Mouse (Mus musculus) limb, embryonic 11.5 days (tissue): ENCODE data around the gene Gm8439. TPM values are rescaled to one million over a fixed set of nuclear protein-coding genes. Genes with fewer than 3 reads are reported as not detected.

Source experiments
- ATAC-seq: fragments of 200-750 bp; cut with Nextera tagmentation; 2 replicates; pipeline ENCODE4 v1.8.0; 2017; ENCODE audit warnings: low read depth; ENCODE audit not compliant: insufficient number of reproducible peaks, low FRiP score, low TSS enrichment
- DNase-seq: peaks from one replicate; pipeline ENCODE4 v3.0.0-alpha.2; 2015; ENCODE audit warnings: low spot score
- H3K27ac ChIP-seq: fragments of 300-500 bp; sonication (generic); replicated peaks from 2 replicates; pipeline ENCODE4 v1.5.1; 2014; ENCODE audit warnings: low read depth, mild to moderate bottlenecking, low read length
- H3K27me3 ChIP-seq: fragments of 300-500 bp; sonication (generic); 2 replicates; pipeline ENCODE4 v1.6.1; 2014; ENCODE audit warnings: mild to moderate bottlenecking, low read length, mixed read lengths; ENCODE audit not compliant: control insufficient read depth, insufficient read depth
- H3K36me3 ChIP-seq: fragments of 300-500 bp; sonication (generic); 2 replicates; pipeline ENCODE4 v1.6.1; 2014; ENCODE audit warnings: mild to moderate bottlenecking, low read length, moderate library complexity, mixed read lengths; ENCODE audit not compliant: control insufficient read depth, insufficient read depth
- H3K4me1 ChIP-seq: fragments of 300-500 bp; sonication (generic); 2 replicates; pipeline ENCODE4 v1.6.1; 2014; ENCODE audit warnings: low read length, mixed read lengths; ENCODE audit not compliant: control insufficient read depth, insufficient read depth
- H3K4me2 ChIP-seq: fragments of 300-500 bp; sonication (generic); 2 replicates; pipeline ENCODE4 v1.6.1; 2014; ENCODE audit warnings: low read depth, mild to moderate bottlenecking, moderate library complexity; ENCODE audit not compliant: severe bottlenecking
- H3K4me3 ChIP-seq: fragments of 300-500 bp; sonication (generic); 2 replicates; pipeline ENCODE4 v1.5.1; 2014; ENCODE audit warnings: low read depth, low read length
- H3K9ac ChIP-seq: fragments of 300-500 bp; sonication (generic); 2 replicates; pipeline ENCODE4 v1.6.1; 2014; ENCODE audit warnings: mild to moderate bottlenecking, low read length
- H3K9me3 ChIP-seq: fragments of 300-500 bp; sonication (generic); 2 replicates; pipeline ENCODE4 v1.6.1; 2016; ENCODE audit warnings: low read length; ENCODE audit not compliant: control insufficient read depth
- WGBS: fragments of 180-500 bp; shearing (Covaris S2); extraction: QIAGEN DNeasy Blood & Tissue Kit; methylation state at CpG from one replicate; pipeline ENCODE4 v1.1.7; 2014; 5-methylcytosine and 5-hydroxymethylcytosine counted together
- polyA plus RNA-seq: library from polyadenylated mRNA; unstranded; fragments of >200 nt; fragmentation: Nextera tagmentation; extraction: Ambion mirVana; gene quantifications from 2 replicates; pipeline ENCODE4 v1.2.1, GENCODE M21; 2014

The Gm8439 gene
- polyA plus RNA-seq, 1 experiment from 2014 or later, result not detected

GRCm38 (mm10) chr4:120598922-120599321 lies 10.4 kb downstream of the Gm8439 start:
- Histone ChIP-seq H3K9ac (no peak overlapping the region), H3K4me3 (no peak overlapping the region), H3K27ac (no peak overlapping the region), H3K9me3 (no peaks in the 10 kb centered on the region), H3K4me2 (no peak overlapping the region), H3K27me3 (no peaks in the 10 kb centered on the region), H3K36me3 (no peaks in the 10 kb centered on the region), H3K4me1 (no peaks in the 10 kb centered on the region)
- WGBS, result 25% methylated on average over 2 of the region's 2 CpGs
- DNase-seq (no peak), ATAC-seq (no peak)

DNA sequence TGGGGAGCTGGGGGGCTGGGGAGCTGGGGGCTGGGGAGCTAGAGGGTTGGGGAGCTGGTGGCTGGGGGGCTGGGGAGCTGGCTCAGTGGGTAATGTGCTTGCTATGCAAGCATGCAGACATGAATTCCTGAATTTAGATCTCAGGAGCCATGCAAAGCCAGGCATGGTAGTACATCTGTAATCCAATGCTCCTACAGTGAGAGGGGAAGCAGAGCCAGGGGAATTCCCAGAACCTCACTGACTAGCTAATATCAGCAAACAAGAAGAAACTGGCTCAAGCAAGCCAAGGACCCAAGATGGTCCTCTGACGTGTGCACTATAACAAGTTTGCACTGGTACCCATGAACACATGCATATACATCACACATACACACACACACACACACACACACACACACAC lies 13.2 kb downstream of the Gm8439 start:
- Histone ChIP-seq H3K9me3 (no peaks in the 10 kb centered on the region), H3K4me3 (no peak overlapping the region), H3K27me3 (no peaks in the 10 kb centered on the region), H3K4me1 (no peaks in the 10 kb centered on the region), H3K4me2 (no peak overlapping the region), H3K9ac (no peak overlapping the region), H3K27ac (no peak overlapping the region), H3K36me3 (no peaks in the 10 kb centered on the region)
- ATAC-seq, result no peak
- no peak for DNase-seq
- 100% methylated on average over 1 of the region's 1 CpGs for WGBS

- H3K4me3 ChIP-seq, result no peak overlapping the region
Measured at GRCm38 (mm10) chr4:120602669-120603068, 14.1 kb downstream of the Gm8439 start.

DNA sequence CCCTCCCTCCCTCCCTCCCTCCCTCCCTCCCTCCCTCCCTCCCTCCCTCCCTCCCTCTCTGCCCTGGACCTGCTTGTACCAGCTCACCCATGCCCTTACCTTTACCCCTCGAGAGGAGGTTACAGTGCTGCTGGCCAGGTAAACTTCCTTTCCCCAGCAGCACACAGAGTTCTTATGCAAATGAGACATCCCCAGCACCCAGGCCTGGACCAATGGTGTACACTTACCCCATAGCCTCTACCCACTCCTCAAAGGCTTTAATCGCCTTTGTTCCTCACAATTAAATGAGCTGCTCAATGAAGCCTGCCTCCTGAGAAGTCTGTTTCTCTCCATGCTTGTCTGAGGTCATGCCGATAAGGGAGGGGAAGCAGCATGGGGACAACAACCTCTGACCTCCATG lies 18.4 kb downstream of the Gm8439 start:
- Histone ChIP-seq H3K27me3 (no peaks in the 10 kb centered on the region), H3K9me3 (no peaks in the 10 kb centered on the region), H3K36me3 (no peaks in the 10 kb centered on the region), H3K4me3 (no peak overlapping the region), H3K9ac (no peak overlapping the region), H3K4me1 (no peaks in the 10 kb centered on the region), H3K4me2 (no peak overlapping the region), H3K27ac (no peak overlapping the region)
- 56% methylated on average over 3 of the region's 3 CpGs for WGBS
- no peak for ATAC-seq
- DNase-seq, result no peak

More at GRCm38 (mm10) chr4:120602669-120603068, 14.1 kb downstream of the Gm8439 start:
- no peak overlapping the region for H3K4me2 ChIP-seq
- H3K9me3 ChIP-seq, result no peaks in the 10 kb centered on the region
- H3K36me3 ChIP-seq, result no peaks in the 10 kb centered on the region
- H3K27ac ChIP-seq, result no peak overlapping the region
- no peak for DNase-seq
- H3K9ac ChIP-seq, result no peak overlapping the region
- no peaks in the 10 kb centered on the region for H3K27me3 ChIP-seq
- no peak for ATAC-seq
- 77% methylated on average over 3 of the region's 3 CpGs for WGBS
- no peaks in the 10 kb centered on the region for H3K4me1 ChIP-seq

GRCm38 (mm10) chr4:120611005-120611404 lies 22.5 kb downstream of the Gm8439 start:
- Histone ChIP-seq H3K9ac (no peak overlapping the region), H3K27ac (no peak overlapping the region), H3K27me3 (no peaks in the 10 kb centered on the region), H3K4me3 (no peak overlapping the region), H3K4me1 (0 out of 2 replicates have a peak, but pooled peaks cover 6% of the 10 kb centered on the region), H3K9me3 (no peaks in the 10 kb centered on the region), H3K36me3 (no peaks in the 10 kb centered on the region), H3K4me2 (no peak overlapping the region)
- ATAC-seq (no peak), DNase-seq (no peak)
- 92% methylated on average over 3 of the region's 3 CpGs for WGBS

GRCm38 (mm10) chr4:120612304-120613080 lies 23.9 kb downstream of the Gm8439 start:
- DNase-seq (no peak), ATAC-seq (no peak)
- 37% methylated on average over 9 of the region's 9 CpGs for WGBS
- H3K4me1 ChIP-seq, result 0 out of 2 replicates have a peak, but pooled peaks cover 6% of the 10 kb centered on the region
- H3K36me3 ChIP-seq, result no peaks in the 10 kb centered on the region
- no peaks in the 10 kb centered on the region for H3K9me3 ChIP-seq
- H3K27me3 ChIP-seq, result no peaks in the 10 kb centered on the region
- H3K27ac ChIP-seq, result no peak overlapping the region
- no peak overlapping the region for H3K9ac ChIP-seq
- H3K4me2 ChIP-seq, result no peak overlapping the region
- H3K4me3 ChIP-seq, result no peak overlapping the region

- Histone ChIP-seq H3K9me3 (no peaks in the 10 kb centered on the region), H3K4me2 (no peak overlapping the region), H3K4me3 (no peak overlapping the region), H3K27me3 (no peaks in the 10 kb centered on the region), H3K27ac (no peak overlapping the region), H3K36me3 (no peaks in the 10 kb centered on the region), H3K9ac (no peak overlapping the region), H3K4me1 (0 out of 2 replicates have a peak, but pooled peaks cover 6% of the 10 kb centered on the region)
- WGBS, result 78% methylated on average over 8 of the region's 8 CpGs
- ATAC-seq (no peak), DNase-seq (no peak)
Measured at GRCm38 (mm10) chr4:120613691-120614329, 25.3 kb downstream of the Gm8439 start.

DNA sequence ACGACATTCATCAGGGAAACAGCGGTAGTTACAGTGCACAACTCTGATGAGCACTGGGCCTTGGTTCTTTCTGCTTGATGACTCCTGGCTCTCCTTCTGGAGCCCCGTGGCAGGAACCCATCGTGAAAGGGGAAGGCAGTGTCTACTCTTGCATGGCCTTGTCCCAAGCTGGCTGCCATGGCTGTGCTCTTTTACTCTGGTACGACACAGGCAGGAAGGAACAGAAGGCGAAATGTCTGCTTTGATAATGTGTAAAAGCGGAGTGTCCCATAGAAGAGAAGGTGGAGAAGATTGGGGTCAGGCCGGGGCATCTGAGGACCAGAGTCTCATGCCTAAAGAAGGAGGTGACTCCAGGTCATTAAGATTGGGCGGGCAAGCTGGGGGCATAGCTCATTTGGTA lies 26.1 kb downstream of the Gm8439 start:
- no peak overlapping the region for H3K4me3 ChIP-seq
- no peak overlapping the region for H3K4me2 ChIP-seq
- 0 out of 2 replicates have a peak, but pooled peaks cover 6% of the 10 kb centered on the region for H3K4me1 ChIP-seq
- H3K27me3 ChIP-seq, result no peaks in the 10 kb centered on the region
- ATAC-seq (no peak), DNase-seq (no peak)
- no peak overlapping the region for H3K27ac ChIP-seq
- H3K36me3 ChIP-seq, result no peaks in the 10 kb centered on the region
- no peaks in the 10 kb centered on the region for H3K9me3 ChIP-seq
- WGBS, result 80% methylated on average over 9 of the region's 9 CpGs
- H3K9ac ChIP-seq, result no peak overlapping the region
